Mouse (Mus musculus) brown adipose tissue, adult 24 weeks (tissue): ENCODE results near the gene Sbno2. TPM values are rescaled to one million over a fixed set of nuclear protein-coding genes. Genes with fewer than 3 reads are reported as not detected.
"Not testable (repeated sequence)": the region's sequence is repeated elsewhere in the genome, so short reads cannot be mapped to it uniquely, and the experiment has no call there.

ENCODE experiments used
- H3K27ac ChIP-seq: fragments of 200-500 bp; replicated peaks from 2 replicates; pipeline ENCODE4 v1.5.1; 2012; ENCODE audit warnings: low read depth, mild to moderate bottlenecking, low read length
- H3K4me1 ChIP-seq: fragments of 200-500 bp; 2 replicates; pipeline ENCODE4 v1.6.1; 2012; ENCODE audit warnings: low read length, mixed read lengths; ENCODE audit not compliant: control insufficient read depth, insufficient read depth, insufficient read length
- H3K4me3 ChIP-seq: fragments of 200-500 bp; 2 replicates; pipeline ENCODE4 v1.5.1; 2012; ENCODE audit warnings: low read depth, mild to moderate bottlenecking, low read length, moderate library complexity; ENCODE audit not compliant: insufficient read depth
- polyA plus RNA-seq: library from polyadenylated mRNA; stranded (reverse); fragments of >200 nt; gene quantifications from 2 replicates; pipeline ENCODE4 v1.2.4, GENCODE M21; 2012; ENCODE audit not compliant: missing spikeins, insufficient read depth, insufficient read length

The Sbno2 gene
- polyA plus RNA-seq, 1 experiment: 14.3 TPM

- H3K4me3 ChIP-seq: peak overlapping the region; percentile 90
- H3K4me1 ChIP-seq: peaks cover 27% of the 10 kb centered on the region
- peak overlapping the region; percentile 69; the same call in 1 of the 2 replicates for H3K27ac ChIP-seq
Observed at GRCm38 (mm10) chr10:80054911-80055310, 50.5 kb downstream of the Sbno2 start.

GRCm38 (mm10) chr10:80053831-80054815 is 51.2 kb downstream of the Sbno2 start:
- Histone ChIP-seq H3K4me3 (peak overlapping the region; percentile 90), H3K4me1 (peaks cover 30% of the 10 kb centered on the region), H3K27ac (peak overlapping the region; percentile 90)

- Histone ChIP-seq H3K4me3 (peak overlapping the region; percentile 90), H3K4me1 (peaks cover 33% of the 10 kb centered on the region), H3K27ac (peak overlapping the region; percentile 90)
Observed at GRCm38 (mm10) chr10:80053259-80053780, 52.1 kb downstream of the Sbno2 start.

DNA sequence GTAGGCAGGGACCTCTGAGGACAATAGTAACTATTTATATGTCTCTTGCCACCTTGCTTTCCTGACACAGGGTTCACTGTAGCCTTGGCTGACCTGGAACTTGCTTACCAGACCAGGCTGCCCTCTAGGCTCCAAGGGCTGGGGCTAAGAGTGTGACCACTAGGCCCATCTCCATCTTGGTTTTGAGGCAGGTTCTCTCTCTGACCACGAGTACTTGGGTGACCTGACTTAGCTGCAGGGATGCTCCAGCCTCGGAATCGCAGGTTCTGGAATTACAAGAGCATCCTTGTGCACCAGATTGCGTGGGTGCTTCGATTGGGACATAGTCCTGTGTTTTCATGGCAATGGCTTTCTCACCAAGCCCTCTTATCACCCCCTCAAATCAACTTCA is 53.0 kb downstream of the Sbno2 start:
- Histone ChIP-seq H3K27ac (peak overlapping the region; percentile 94), H3K4me1 (peaks cover 34% of the 10 kb centered on the region), H3K4me3 (no peak overlapping the region)

- H3K4me1 ChIP-seq: peaks cover 34% of the 10 kb centered on the region
- no peak overlapping the region for H3K4me3 ChIP-seq
- peak overlapping the region; percentile 94 for H3K27ac ChIP-seq
Observed at GRCm38 (mm10) chr10:80051618-80052373, 53.6 kb downstream of the Sbno2 start.

DNA sequence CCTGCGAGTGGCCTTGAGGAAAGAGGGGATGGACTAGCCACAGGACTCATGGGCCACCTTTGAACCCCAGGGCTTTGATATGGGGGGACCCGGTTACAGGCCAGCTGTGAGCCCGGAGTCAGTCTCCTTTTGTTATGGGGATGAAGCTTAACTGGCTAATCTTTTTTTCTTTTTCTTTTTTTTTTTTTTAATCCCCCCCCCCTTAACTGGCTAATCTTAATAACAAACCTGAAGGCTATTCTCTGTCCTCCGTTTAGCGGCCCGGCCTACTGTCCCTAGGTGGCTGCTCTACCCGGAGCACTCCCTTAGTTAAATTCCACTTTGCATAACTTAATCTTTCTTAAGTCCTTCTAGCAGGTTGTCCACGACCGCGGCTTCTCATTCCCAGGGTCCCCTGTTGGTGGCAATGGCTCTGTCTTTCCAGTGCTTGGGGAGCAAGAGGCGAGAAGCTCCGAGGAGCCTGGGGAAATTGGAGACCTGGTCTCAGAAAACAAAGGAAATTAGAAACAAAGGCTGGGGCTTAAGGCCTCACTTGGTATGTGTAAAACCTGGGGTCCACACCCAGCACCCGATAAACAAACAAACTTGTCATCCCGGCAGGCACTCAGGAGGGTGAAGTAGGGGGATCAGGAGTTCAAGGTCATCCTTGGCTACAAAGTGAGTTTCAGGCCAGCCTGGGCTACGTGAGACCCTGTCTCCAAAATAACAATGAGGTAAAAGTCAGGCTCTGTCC is 54.3 kb downstream of the Sbno2 start:
- H3K27ac ChIP-seq: peak overlapping the region; percentile 94
- peaks cover 34% of the 10 kb centered on the region for H3K4me1 ChIP-seq
- H3K4me3 ChIP-seq: no peak overlapping the region

DNA sequence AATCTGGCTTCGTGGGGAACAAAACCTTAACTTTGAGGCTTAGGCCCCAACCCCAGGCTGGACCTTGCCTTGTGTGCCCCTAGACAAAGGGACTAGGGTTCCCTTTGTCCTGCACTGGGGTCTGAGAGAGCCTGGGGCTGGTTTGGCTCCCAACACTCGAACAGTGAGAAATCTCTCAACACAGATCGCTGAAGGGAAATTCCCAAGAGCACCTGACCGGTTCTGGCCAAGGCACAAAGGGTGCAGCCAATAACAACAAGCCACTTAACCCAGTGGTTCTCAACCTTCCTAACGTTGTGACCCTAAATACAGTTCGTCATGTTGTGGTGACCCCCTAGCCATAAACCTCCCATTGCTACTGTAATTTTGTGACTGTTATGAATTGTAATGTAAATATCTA is 55.1 kb downstream of the Sbno2 start:
- peak overlapping the region; percentile 94 for H3K27ac ChIP-seq
- peaks cover 27% of the 10 kb centered on the region for H3K4me1 ChIP-seq
- no peak overlapping the region for H3K4me3 ChIP-seq

GRCm38 (mm10) chr10:80048834-80049233 is 56.5 kb downstream of the Sbno2 start:
- no peak overlapping the region for H3K27ac ChIP-seq
- peaks cover 27% of the 10 kb centered on the region for H3K4me1 ChIP-seq
- H3K4me3 ChIP-seq: no peak overlapping the region

DNA sequence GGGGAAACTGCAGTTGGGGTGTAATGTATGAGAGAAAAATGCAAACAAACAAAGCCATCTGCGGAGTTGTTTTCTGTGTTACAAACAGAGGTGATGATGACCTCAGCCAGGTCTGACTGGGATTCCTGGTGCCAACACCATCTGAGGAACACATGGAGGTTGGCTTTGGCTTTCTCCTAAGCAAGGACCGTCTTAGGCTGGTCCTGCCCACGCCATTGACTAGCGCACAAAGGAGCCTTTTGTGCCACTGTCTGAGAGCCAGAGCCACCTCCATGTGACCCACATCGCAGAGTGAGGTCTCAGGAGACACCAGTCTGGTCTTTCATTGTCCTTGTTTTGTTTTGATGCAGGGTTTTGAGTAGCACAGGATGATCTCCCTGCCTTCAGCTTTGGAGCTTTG is 57.0 kb downstream of the Sbno2 start:
- no peak overlapping the region for H3K4me3 ChIP-seq
- peaks cover 27% of the 10 kb centered on the region for H3K4me1 ChIP-seq
- H3K27ac ChIP-seq: no peak overlapping the region

- H3K4me3 ChIP-seq: no peak within 1 kb of the TSS
- no peak within 1 kb of the TSS for H3K27ac ChIP-seq
Observed at GRCm38 (mm10) chr10:80047041-80047565, 58.3 kb downstream of the Sbno2 start, which contains the start of gene Gpx4. TSS of gene Gpx4 (plus strand) at chr10:80047166.

DNA sequence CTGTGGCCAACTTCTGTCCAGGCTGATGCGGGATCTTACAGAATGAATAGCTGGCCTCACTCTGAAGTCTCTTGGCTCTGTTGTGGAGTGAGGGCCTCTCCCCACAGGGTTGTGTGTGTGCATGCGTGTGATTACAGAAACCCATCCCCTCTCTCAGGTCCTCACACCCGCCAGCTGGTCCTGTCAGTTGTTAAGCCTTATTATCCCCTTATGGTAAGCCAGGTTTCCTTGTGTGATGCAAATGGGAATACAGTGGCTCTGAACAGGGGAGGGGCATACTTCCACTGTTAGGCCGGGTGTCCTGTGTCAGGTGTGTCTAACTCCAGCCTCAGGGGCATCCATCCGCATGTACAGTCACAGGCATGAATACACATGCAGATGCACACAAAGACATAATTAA is 59.6 kb downstream of the Sbno2 start:
- Histone ChIP-seq H3K4me3 (no peak overlapping the region), H3K27ac (no peak overlapping the region)

More at GRCm38 (mm10) chr10:80047041-80047565, 58.3 kb downstream of the Sbno2 start, which contains the start of gene Gpx4:
- H3K4me1 ChIP-seq: peaks cover 22% of the 10 kb centered on the region

GRCm38 (mm10) chr10:80045364-80045763 is 60.0 kb downstream of the Sbno2 start:
- H3K27ac ChIP-seq, H3K4me3 ChIP-seq: not testable (repeated sequence)
- peaks cover 10% of the 10 kb centered on the region; the same call in 1 of the 2 replicates for H3K4me1 ChIP-seq

More for the DNA sequence above, 59.6 kb downstream of the Sbno2 start:
- peaks cover 14% of the 10 kb centered on the region; the same call in 1 of the 2 replicates for H3K4me1 ChIP-seq

DNA sequence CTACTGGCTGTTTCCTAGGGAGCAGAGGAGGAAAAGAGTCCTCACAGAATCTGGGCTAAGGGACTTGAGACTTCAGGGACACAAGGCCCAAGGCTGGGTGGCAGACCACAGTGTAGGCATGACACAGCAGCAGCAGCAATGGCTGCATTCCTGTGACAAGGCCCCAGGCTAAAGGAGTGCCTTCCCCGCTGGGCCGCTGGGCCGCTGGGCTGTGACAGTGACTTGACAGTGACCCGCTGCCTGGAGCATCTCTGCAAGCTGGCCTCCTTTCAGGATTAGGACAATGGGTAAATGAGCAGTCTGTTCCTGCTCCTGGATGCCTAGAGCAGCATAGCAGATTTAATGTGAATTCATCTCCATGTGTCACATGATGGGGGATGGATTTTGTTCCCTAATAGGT is 61.3 kb downstream of the Sbno2 start:
- no peak overlapping the region for H3K27ac ChIP-seq

DNA sequence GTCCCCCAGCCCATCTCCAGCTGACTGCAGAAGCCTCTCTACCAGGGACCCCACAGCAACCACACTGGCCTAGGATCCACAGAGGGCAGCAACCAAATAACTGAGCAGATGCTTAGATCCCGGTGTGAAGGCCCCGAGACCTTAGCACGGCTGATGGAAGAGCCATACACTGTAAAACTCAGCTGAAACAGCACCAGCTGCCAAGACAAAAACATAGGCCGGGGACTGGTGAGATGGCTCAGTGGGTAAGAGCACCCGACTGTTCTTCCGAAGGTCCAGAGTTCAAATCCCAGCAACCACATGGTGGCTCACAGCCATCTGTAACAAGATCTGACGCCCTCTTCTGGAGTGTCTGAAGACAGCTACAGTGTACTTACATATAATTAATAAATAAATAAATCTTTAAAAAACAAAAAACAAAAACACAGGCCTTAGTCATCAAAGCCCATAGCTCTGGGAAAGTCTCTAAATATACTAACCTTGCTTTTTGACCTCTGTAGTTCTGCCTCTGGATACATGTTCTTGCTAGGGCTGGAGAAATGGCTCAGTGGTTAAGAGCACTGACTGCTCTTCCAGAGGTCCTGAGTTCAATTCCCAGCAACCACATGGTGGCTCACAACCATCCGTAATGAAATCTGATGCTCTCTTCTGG is 63.8 kb downstream of the Sbno2 start:
- not testable (repeated sequence) for H3K4me1 ChIP-seq, H3K27ac ChIP-seq, H3K4me3 ChIP-seq

More for the DNA sequence above, 61.3 kb downstream of the Sbno2 start:
- no peak overlapping the region for H3K4me3 ChIP-seq
- 0 out of 2 replicates have a peak, but pooled peaks cover 4% of the 10 kb centered on the region for H3K4me1 ChIP-seq
